Mouse (Mus musculus) limb, embryonic 13.5 days (tissue): ENCODE measurements at regions not wholly inside any gene's neighbourhood (a gene's known extent, or its start where the extent isn't known, plus 50 kb on each side); places are given as distances from the start of the nearest gene placed in this dataset.

Source experiments
- ATAC-seq: fragments of 200-750 bp; cut with Nextera tagmentation; 2 replicates; pipeline ENCODE4 v1.8.0; 2017; ENCODE audit warnings: low read depth, moderate number of reproducible peaks, moderate TSS enrichment; ENCODE audit not compliant: low FRiP score
- H3K27ac ChIP-seq: fragments of 300-500 bp; sonication (generic); 2 replicates; pipeline ENCODE4 v1.5.1; 2015; ENCODE audit warnings: inconsistent platforms, mild to moderate bottlenecking, moderate library complexity
- H3K27me3 ChIP-seq: fragments of 300-500 bp; sonication (generic); 2 replicates; pipeline ENCODE4 v1.6.1; 2015; ENCODE audit warnings: mild to moderate bottlenecking, inconsistent platforms
- H3K36me3 ChIP-seq: fragments of 300-500 bp; sonication (generic); 2 replicates; pipeline ENCODE4 v1.6.1; 2015; ENCODE audit warnings: inconsistent platforms, mild to moderate bottlenecking, moderate library complexity
- H3K4me1 ChIP-seq: fragments of 300-500 bp; sonication (generic); 2 replicates; pipeline ENCODE4 v1.6.1; 2015; ENCODE audit warnings: inconsistent platforms
- H3K4me2 ChIP-seq: fragments of 300-500 bp; sonication (generic); replicated peaks from 2 replicates; pipeline ENCODE4 v1.6.1; 2015; ENCODE audit warnings: inconsistent platforms, mild to moderate bottlenecking, moderate library complexity
- H3K4me3 ChIP-seq: fragments of 300-500 bp; sonication (generic); 2 replicates; pipeline ENCODE4 v1.5.1; 2015; ENCODE audit warnings: moderate library complexity, mild to moderate bottlenecking, inconsistent platforms
- H3K9ac ChIP-seq: fragments of 300-500 bp; sonication (generic); 2 replicates; pipeline ENCODE4 v1.6.1; 2015; ENCODE audit warnings: mild to moderate bottlenecking, inconsistent platforms
- H3K9me3 ChIP-seq: fragments of 300-500 bp; sonication (generic); 2 replicates; pipeline ENCODE4 v1.6.1; 2016; ENCODE audit warnings: inconsistent platforms
- WGBS: fragments of 180-500 bp; shearing (Covaris S2); methylation state at CpG from one replicate; pipeline ENCODE4 v1.1.7; 2015; 5-methylcytosine and 5-hydroxymethylcytosine counted together

DNA sequence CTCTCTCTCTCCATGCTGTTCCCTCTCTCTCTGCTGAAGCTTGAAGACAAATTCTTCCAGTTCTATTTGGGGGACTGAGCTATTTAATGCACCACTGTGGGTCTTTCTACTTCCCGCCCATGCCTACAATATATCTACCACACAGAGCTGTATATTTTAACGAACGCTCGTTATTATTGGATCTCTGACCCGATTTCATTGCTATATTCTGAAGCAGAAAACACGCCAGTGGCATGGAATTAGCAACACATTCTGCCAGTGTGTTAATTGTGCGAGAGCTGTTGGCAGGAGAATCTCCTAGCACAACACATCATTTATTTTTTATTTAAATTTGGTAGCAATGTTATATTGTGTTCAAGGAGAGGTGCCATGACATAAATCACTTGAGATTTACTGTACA is 497.2 kb upstream of the Smim15 start:
- no peak overlapping the region for H3K27ac ChIP-seq
- no peak for ATAC-seq
- H3K9ac ChIP-seq = no peak overlapping the region
- H3K27me3 ChIP-seq = peaks cover 5% of the 10 kb centered on the region
- H3K4me3 ChIP-seq = no peak overlapping the region
- H3K4me2 ChIP-seq = no peak overlapping the region
- H3K9me3 ChIP-seq = peaks cover 5% of the 10 kb centered on the region; the same call in 1 of the 2 replicates
- H3K4me1 ChIP-seq = peaks cover under 1% of the 10 kb centered on the region; the same call in 1 of the 2 replicates
- H3K36me3 ChIP-seq = no peaks in the 10 kb centered on the region
- WGBS = 50% methylated on average over 7 of the region's 7 CpGs

DNA sequence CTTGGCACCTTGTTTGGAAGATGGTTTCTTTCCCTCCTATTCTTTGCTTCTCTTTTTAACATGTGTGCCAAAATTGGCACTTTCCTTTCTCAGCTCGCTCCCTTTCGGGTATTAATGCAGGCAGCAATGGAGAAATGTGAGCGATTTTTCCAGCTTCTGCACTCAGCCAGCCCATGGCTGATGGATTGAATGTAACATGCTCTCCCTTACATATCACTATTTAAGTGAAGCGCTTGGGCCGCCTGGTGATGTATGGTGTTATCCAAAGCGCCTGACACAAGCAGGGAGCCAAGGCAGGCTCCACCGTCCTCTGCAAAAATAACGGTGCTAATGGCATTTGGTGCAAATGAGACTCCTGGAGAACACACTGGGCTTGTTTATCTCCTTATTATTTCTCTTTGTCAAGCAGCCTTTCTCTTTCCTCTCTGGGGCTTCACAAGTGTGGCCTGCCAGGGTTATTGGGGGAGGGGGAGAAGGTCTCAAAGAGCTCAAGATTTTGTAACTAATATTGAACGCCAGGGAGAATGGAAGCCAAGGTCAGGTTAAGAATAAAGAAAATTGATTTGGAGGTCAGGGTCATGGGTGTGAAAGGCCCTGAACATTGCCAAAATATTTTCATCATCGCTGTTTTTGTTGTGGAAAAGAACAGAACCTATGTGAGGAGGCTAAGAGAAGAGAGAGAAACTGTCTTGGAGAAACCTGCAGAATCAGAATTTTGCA is 497.9 kb upstream of the Smim15 start:
- no peak for ATAC-seq
- Histone ChIP-seq H3K4me3 (no peak overlapping the region), H3K9me3 (peaks cover 5% of the 10 kb centered on the region; the same call in 1 of the 2 replicates), H3K27me3 (peaks cover 3% of the 10 kb centered on the region; the same call in 1 of the 2 replicates), H3K4me2 (no peak overlapping the region), H3K9ac (no peak overlapping the region), H3K27ac (no peak overlapping the region), H3K36me3 (no peaks in the 10 kb centered on the region), H3K4me1 (peaks cover 7% of the 10 kb centered on the region)
- 71% methylated on average over 10 of the region's 10 CpGs for WGBS

GRCm38 (mm10) chr13:107541635-107541955 is 502.7 kb upstream of the Smim15 start:
- 57% methylated on average over 2 of the region's 2 CpGs for WGBS
- peak; percentile 24; the same call in 1 of the 2 replicates for ATAC-seq
- H3K27ac ChIP-seq = no peak overlapping the region
- H3K9ac ChIP-seq = no peak overlapping the region
- no peak overlapping the region for H3K4me3 ChIP-seq
- no peak overlapping the region for H3K4me2 ChIP-seq
- H3K27me3 ChIP-seq = peaks cover 3% of the 10 kb centered on the region; the same call in 1 of the 2 replicates
- H3K4me1 ChIP-seq = peaks cover 13% of the 10 kb centered on the region
- H3K9me3 ChIP-seq = peaks cover 5% of the 10 kb centered on the region; the same call in 1 of the 2 replicates
- H3K36me3 ChIP-seq = no peaks in the 10 kb centered on the region

- no peak overlapping the region for H3K9ac ChIP-seq
- peaks cover 5% of the 10 kb centered on the region; the same call in 1 of the 2 replicates for H3K9me3 ChIP-seq
- H3K27me3 ChIP-seq = peaks cover 3% of the 10 kb centered on the region; the same call in 1 of the 2 replicates
- no peak overlapping the region for H3K4me2 ChIP-seq
- no peak overlapping the region for H3K4me3 ChIP-seq
- no peak overlapping the region for H3K27ac ChIP-seq
- no peaks in the 10 kb centered on the region for H3K36me3 ChIP-seq
- ATAC-seq = no peak
- 73% methylated on average over 16 of the region's 16 CpGs for whole genome bisulfite sequencing
- peaks cover 13% of the 10 kb centered on the region for H3K4me1 ChIP-seq
These were observed 503.2 kb upstream of the Smim15 start for GRCm38 (mm10) chr13:107540784-107541634.

- H3K36me3 ChIP-seq = no peaks in the 10 kb centered on the region
- peaks cover 13% of the 10 kb centered on the region for H3K4me1 ChIP-seq
- no peak overlapping the region for H3K27ac ChIP-seq
- no peak overlapping the region for H3K4me2 ChIP-seq
- no peaks in the 10 kb centered on the region for H3K27me3 ChIP-seq
- ATAC-seq = no peak
- H3K4me3 ChIP-seq = no peak overlapping the region
- peaks cover 5% of the 10 kb centered on the region; the same call in 1 of the 2 replicates for H3K9me3 ChIP-seq
- H3K9ac ChIP-seq = no peak overlapping the region
- WGBS = 90% methylated on average over 7 of the region's 7 CpGs
These were observed 503.9 kb upstream of the Smim15 start for GRCm38 (mm10) chr13:107540305-107540704.

DNA sequence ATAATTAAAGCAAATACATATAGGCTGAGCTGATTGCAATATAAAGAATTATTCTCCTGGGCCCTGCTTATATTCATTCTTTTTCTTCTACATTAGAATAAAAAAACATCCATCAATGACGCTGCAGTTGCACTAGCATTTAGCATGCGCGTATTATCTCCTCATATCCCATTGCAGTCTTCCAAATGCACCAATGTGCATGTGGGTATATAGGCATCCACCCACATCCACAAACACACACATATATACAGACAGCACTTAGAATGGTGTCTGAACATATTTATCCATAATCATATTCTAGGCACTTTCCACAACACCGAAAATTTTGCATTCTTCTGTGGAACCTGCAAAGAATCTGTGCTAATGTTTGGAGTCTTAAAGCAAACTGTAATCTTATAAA is 504.4 kb upstream of the Smim15 start:
- H3K27ac ChIP-seq = no peak overlapping the region
- no peak overlapping the region for H3K4me2 ChIP-seq
- ATAC-seq = no peak
- H3K9me3 ChIP-seq = peaks cover 5% of the 10 kb centered on the region; the same call in 1 of the 2 replicates
- H3K4me3 ChIP-seq = no peak overlapping the region
- H3K4me1 ChIP-seq = peaks cover 13% of the 10 kb centered on the region
- H3K27me3 ChIP-seq = no peaks in the 10 kb centered on the region
- no peak overlapping the region for H3K9ac ChIP-seq
- WGBS = 95% methylated on average over 4 of the region's 4 CpGs
- H3K36me3 ChIP-seq = no peaks in the 10 kb centered on the region

DNA sequence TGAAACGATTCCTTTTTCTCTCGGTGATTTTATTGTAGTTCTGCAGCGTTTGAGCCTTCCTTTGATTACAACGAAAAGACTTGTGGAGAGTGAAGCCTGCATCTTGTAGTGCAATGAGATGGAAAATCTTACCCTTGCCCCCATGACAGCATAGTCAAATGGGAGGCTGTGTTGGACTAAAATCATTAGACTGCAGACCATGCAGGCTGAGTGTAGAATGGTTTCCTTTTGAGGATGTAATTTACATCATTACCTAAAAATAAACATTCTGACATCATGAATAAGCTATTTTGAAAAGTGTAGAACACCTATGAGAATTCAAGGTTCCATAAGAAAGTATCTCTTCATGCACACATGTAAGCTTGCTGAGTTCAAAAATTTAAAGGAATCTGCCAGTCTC is 504.9 kb upstream of the Smim15 start:
- Histone ChIP-seq H3K4me1 (peaks cover 13% of the 10 kb centered on the region), H3K27me3 (no peaks in the 10 kb centered on the region), H3K4me2 (no peak overlapping the region), H3K9ac (no peak overlapping the region), H3K36me3 (no peaks in the 10 kb centered on the region), H3K9me3 (peaks cover 5% of the 10 kb centered on the region; the same call in 1 of the 2 replicates), H3K27ac (no peak overlapping the region), H3K4me3 (no peak overlapping the region)
- ATAC-seq = no peak
- 86% methylated on average over 4 of the region's 4 CpGs for WGBS

DNA sequence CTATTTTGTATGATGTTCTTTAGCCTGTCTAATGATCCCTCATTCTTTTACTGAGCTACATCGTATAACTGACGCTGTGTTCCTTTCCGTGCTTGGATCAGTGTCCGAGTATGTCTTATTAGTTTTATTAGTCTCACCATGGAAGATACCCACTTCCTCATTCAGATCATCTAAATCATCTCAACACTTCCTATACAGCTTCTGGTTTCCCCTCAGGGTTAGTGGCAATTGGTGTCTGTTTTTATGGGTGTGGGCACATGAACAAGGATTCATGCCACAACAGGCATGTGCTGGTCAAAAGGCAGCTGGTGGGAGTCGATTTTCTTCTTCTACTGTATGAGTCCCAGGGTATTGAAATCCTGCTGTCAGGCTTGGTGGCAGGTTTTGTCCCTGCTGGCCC is 509.0 kb upstream of the Smim15 start:
- H3K27me3 ChIP-seq = no peaks in the 10 kb centered on the region
- H3K4me1 ChIP-seq = no peaks in the 10 kb centered on the region
- H3K9ac ChIP-seq = no peak overlapping the region
- no peak for ATAC-seq
- no peaks in the 10 kb centered on the region for H3K9me3 ChIP-seq
- H3K4me3 ChIP-seq = no peak overlapping the region
- H3K36me3 ChIP-seq = no peaks in the 10 kb centered on the region
- WGBS = 74% methylated on average over 5 of the region's 5 CpGs
- H3K27ac ChIP-seq = no peak overlapping the region
- H3K4me2 ChIP-seq = no peak overlapping the region

GRCm38 (mm10) chr13:107533323-107533722 is 510.9 kb upstream of the Smim15 start:
- ATAC-seq = no peak

DNA sequence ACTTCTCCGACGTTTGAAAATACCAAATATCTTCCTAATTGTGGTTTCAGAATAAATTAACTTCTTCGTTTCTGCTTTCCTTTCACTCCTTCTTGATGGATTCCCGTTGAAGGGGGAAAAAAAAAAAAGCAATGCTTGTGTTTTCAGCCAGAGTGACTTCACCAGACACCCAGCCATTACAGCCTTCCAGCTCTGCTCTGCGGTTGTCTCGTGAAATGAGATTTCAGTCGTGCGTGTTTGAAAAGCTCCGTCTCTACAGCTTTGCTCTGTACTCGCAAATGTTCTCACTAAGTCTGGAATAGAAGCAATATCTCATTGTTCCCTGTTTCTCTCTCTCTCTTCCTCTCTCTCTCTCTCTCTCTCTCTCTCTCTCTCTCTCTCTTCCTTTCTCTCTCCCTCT is 509.6 kb upstream of the Kif2a start:
- Histone ChIP-seq H3K4me1 (no peaks in the 10 kb centered on the region), H3K4me2 (no peak overlapping the region), H3K36me3 (no peaks in the 10 kb centered on the region), H3K27me3 (0 out of 2 replicates have a peak, but pooled peaks cover 3% of the 10 kb centered on the region), H3K9ac (no peak overlapping the region), H3K4me3 (no peak overlapping the region), H3K27ac (no peak overlapping the region), H3K9me3 (no peaks in the 10 kb centered on the region)
- no peak for ATAC-seq
- 50% methylated on average over 10 of the region's 10 CpGs for WGBS

More at GRCm38 (mm10) chr13:107533323-107533722, 510.9 kb upstream of the Smim15 start:
- Histone ChIP-seq H3K27ac (no peak overlapping the region), H3K9me3 (no peaks in the 10 kb centered on the region), H3K27me3 (0 out of 2 replicates have a peak, but pooled peaks cover 2% of the 10 kb centered on the region), H3K36me3 (no peaks in the 10 kb centered on the region), H3K4me2 (no peak overlapping the region), H3K4me3 (no peak overlapping the region), H3K4me1 (no peaks in the 10 kb centered on the region), H3K9ac (no peak overlapping the region)
- WGBS = 86% methylated on average over 3 of the region's 3 CpGs

DNA sequence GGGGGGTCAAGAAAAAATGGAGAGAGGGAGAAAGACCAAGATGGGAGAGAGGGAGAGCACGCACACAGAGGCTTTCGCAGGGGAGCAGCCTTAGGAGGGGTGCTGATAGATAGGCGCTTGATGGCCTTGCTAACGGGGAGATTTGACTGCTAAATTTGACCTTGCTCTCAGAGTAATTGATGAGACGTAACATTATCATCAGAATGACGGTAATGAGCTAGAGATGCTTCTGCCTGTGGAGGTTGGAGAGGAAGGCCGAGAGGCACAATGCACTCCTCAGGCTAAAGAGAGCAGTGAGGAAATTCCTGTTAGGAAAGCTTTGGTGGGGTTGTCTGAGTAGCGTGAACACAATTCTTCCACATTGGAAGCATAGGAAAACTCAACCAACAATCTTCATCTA is 509.1 kb upstream of the Kif2a start:
- Histone ChIP-seq H3K4me1 (no peaks in the 10 kb centered on the region), H3K27ac (no peak overlapping the region), H3K36me3 (no peaks in the 10 kb centered on the region), H3K27me3 (0 out of 2 replicates have a peak, but pooled peaks cover 3% of the 10 kb centered on the region), H3K9me3 (no peaks in the 10 kb centered on the region), H3K4me2 (no peak overlapping the region), H3K4me3 (no peak overlapping the region), H3K9ac (no peak overlapping the region)
- ATAC-seq = no peak
- 45% methylated on average over 8 of the region's 8 CpGs for WGBS

DNA sequence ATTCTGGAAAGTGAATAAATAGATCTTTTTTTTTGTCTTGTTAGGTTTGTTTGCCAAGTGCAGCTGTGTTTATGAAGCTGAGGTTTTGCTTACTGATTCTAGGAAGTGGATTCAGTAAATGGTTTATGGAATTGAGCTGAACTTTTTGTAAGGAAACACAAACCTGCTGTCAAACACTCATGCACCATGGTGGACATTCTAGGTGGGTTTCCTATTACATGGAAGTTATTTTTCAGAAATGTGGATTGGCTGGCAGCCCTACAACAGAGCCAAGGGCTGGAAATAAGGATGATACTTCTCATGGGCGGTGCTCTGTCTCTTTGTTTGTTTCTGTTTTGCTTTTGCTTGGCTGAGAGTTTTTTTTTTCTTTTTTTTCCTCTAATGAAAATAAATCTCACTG is 508.5 kb upstream of the Kif2a start:
- Histone ChIP-seq H3K9me3 (no peaks in the 10 kb centered on the region), H3K36me3 (no peaks in the 10 kb centered on the region), H3K9ac (no peak overlapping the region), H3K27ac (no peak overlapping the region), H3K4me2 (no peak overlapping the region), H3K4me3 (no peak overlapping the region), H3K27me3 (0 out of 2 replicates have a peak, but pooled peaks cover 3% of the 10 kb centered on the region), H3K4me1 (no peaks in the 10 kb centered on the region)
- 97% methylated on average over 1 of the region's 1 CpGs for WGBS
- no peak for ATAC-seq
